Mouse (Mus musculus) liver, adult 2 months (tissue): Measurements from ENCODE around the gene Gspt2.

Source experiments
- CTCF ChIP-seq: fragments of 200-500 bp; IDR thresholded peaks from 2 replicates; pipeline ENCODE4 v1.5.1; 2011; ENCODE audit warnings: low read depth, low read length, control low read depth
- POLR2A ChIP-seq: fragments of 200-500 bp; IDR thresholded peaks from 2 replicates; pipeline ENCODE4 v1.6.1; 2011; ENCODE audit warnings: low read length, control low read depth; ENCODE audit not compliant: insufficient read depth; ENCODE audit errors: extremely low read depth

GRCm38 (mm10) chrX:94635961-94636563 is at the start of gene Gspt2:
- TF ChIP-seq POLR2A: no peak
- TF ChIP-seq CTCF: no peak
